Mouse (Mus musculus) embryonic facial prominence, embryonic 15.5 days (tissue): ENCODE measurements around the gene Paqr7. TPM values are rescaled to one million over a fixed set of nuclear protein-coding genes. Genes with fewer than 3 reads are reported as not detected.

ENCODE experiments used
- ATAC-seq: fragments of 200-750 bp; cut with Nextera tagmentation; 2 replicates; pipeline ENCODE4 v1.8.0; 2017; ENCODE audit warnings: low read depth, moderate TSS enrichment; ENCODE audit not compliant: insufficient number of reproducible peaks, low FRiP score, low TSS enrichment
- H3K27ac ChIP-seq: fragments of 300-500 bp; sonication (generic); replicated peaks from 2 replicates; pipeline ENCODE4 v1.5.1; 2015; ENCODE audit warnings: mild to moderate bottlenecking, inconsistent platforms
- H3K27me3 ChIP-seq: fragments of 300-500 bp; sonication (generic); 2 replicates; pipeline ENCODE4 v1.6.1; 2015; ENCODE audit warnings: inconsistent platforms
- H3K36me3 ChIP-seq: fragments of 300-500 bp; sonication (generic); 2 replicates; pipeline ENCODE4 v1.6.1; 2015; ENCODE audit warnings: mild to moderate bottlenecking, inconsistent platforms
- H3K4me1 ChIP-seq: fragments of 300-500 bp; sonication (generic); 2 replicates; pipeline ENCODE4 v1.6.1; 2015; ENCODE audit warnings: inconsistent platforms
- H3K4me2 ChIP-seq: fragments of 300-500 bp; sonication (generic); replicated peaks from 2 replicates; pipeline ENCODE4 v1.6.1; 2015; ENCODE audit warnings: mild to moderate bottlenecking, inconsistent platforms
- H3K4me3 ChIP-seq: fragments of 300-500 bp; sonication (generic); replicated peaks from 2 replicates; pipeline ENCODE4 v1.5.1; 2015; ENCODE audit warnings: mild to moderate bottlenecking, inconsistent platforms
- H3K9ac ChIP-seq: fragments of 300-500 bp; sonication (generic); 2 replicates; pipeline ENCODE4 v1.6.1; 2015; ENCODE audit warnings: inconsistent platforms
- H3K9me3 ChIP-seq: fragments of 300-500 bp; sonication (generic); replicated peaks from 2 replicates; pipeline ENCODE4 v1.6.1; 2016; ENCODE audit warnings: inconsistent platforms
- WGBS: fragments of 180-500 bp; shearing (Covaris S2); methylation state at CpG from one replicate; pipeline ENCODE4 v1.1.7; 2015; 5-methylcytosine and 5-hydroxymethylcytosine counted together
- polyA plus RNA-seq: library from polyadenylated mRNA; unstranded; fragments of >200 nt; fragmentation: Nextera tagmentation; extraction: Ambion mirVana; gene quantifications from 2 replicates; pipeline ENCODE4 v1.2.1, GENCODE M21; 2015

Paqr7 gene
- polyA plus RNA-seq, 1 experiment from 2014 or later = 7.2 TPM

DNA sequence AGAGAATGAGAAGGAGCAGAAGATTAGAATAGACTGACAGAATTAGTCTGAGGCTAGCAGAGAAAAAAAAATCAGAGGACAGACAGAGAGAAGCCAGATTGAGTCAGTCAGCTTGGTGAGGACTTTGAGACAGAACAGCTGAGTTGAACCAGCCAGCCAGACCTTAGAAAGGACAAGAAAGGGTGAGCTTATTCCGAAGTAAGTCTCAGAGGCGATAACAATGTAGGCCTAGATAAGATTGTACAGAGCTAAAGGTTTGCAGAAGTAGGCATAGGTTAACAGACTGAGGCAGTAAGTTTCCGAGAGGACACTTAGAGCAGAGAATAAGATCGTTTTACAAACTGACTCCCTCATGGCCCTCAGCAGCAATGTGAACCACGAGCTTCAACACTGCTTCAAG, 35.2 kb upstream of the Paqr7 start:
- WGBS = 69% methylated on average over 5 of the region's 5 CpGs
- no peak overlapping the region for H3K9ac ChIP-seq
- no peaks in the 10 kb centered on the region for H3K27me3 ChIP-seq
- no peak overlapping the region for H3K4me3 ChIP-seq
- 0 out of 2 replicates have a peak, but pooled peaks cover 6% of the 10 kb centered on the region for H3K4me1 ChIP-seq
- no peak overlapping the region for H3K4me2 ChIP-seq
- no peak for ATAC-seq
- H3K36me3 ChIP-seq = no peaks in the 10 kb centered on the region
- H3K9me3 ChIP-seq = no peaks in the 10 kb centered on the region
- H3K27ac ChIP-seq = no peak overlapping the region

DNA sequence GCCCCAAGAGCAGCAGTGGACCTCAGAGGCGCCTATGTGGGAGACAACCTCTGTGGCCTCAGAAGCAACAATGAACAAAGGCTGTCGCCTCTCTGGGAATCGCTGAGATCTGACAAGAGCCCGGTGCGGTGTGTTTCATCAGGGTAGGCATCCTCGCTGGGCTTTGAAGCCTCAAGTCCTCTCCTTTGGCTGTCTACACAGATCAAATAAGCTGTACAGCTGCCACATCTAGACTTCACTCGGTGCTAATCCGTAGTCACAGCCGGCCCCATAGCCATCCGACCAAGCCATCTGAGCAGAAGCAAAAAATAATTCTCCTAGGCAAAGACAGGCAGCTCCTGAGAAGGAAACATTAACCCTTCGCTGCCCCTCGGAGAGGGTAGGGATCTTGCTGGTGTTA, 30.7 kb upstream of the Paqr7 start:
- peaks cover under 1% of the 10 kb centered on the region for H3K36me3 ChIP-seq
- 40% methylated on average over 12 of the region's 12 CpGs for WGBS
- no peak for ATAC-seq
- no peak overlapping the region for H3K4me2 ChIP-seq
- H3K4me1 ChIP-seq = peaks cover 14% of the 10 kb centered on the region
- H3K4me3 ChIP-seq = no peak overlapping the region
- H3K9ac ChIP-seq = no peak overlapping the region
- no peak overlapping the region for H3K27ac ChIP-seq
- no peaks in the 10 kb centered on the region for H3K9me3 ChIP-seq
- no peaks in the 10 kb centered on the region for H3K27me3 ChIP-seq

DNA sequence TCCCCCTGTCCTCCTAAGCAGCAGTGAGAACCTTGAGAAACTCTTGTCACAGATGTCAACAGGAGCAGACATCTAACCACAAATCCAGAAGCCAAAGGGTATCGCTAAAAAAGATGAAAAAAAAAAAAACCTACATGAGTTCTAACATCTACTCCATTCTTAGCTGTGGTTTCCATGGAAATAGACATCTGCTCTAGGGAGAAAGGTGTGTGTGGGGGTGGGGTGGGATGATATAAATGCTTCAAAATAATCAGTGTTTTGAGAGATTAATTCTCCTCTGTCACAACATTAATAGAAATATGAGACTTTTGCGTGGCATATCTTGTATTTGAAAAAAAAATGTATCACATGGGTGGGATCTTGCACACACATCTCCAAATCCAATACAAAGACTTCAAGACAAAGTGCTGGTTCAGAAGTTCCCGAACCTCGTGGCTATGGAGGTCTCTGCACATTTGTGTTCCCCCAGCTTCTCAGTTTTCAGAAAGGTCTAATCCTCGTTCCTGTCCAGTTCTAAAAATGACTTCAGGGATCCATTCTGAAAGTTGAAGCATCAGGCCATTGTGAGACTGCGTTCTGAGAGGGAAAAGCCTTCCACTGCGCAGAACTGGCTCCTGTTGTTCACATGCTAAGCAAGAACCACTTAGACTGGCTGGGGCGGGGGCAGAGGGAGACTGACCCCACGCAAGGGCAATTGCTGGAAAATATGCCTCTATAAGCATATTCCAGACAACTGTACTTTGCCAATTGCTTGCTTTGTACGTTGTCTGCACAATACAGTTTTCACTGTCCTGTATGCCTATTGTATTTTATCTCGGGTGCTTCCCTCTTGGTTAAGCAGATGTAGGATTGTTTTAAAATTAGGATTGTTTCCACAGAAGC, 29.9 kb upstream of the Paqr7 start:
- no peak for ATAC-seq
- peak overlapping the region; percentile 94; the same call in 1 of the 2 replicates for H3K4me3 ChIP-seq
- 61% methylated on average over 11 of the region's 11 CpGs for WGBS
- peak overlapping the region; percentile 91 for H3K4me2 ChIP-seq
- H3K9ac ChIP-seq = no peak overlapping the region
- H3K36me3 ChIP-seq = peaks cover 8% of the 10 kb centered on the region
- H3K27ac ChIP-seq = no peak overlapping the region
- H3K4me1 ChIP-seq = peaks cover 14% of the 10 kb centered on the region
- H3K9me3 ChIP-seq = no peaks in the 10 kb centered on the region
- no peaks in the 10 kb centered on the region for H3K27me3 ChIP-seq

DNA sequence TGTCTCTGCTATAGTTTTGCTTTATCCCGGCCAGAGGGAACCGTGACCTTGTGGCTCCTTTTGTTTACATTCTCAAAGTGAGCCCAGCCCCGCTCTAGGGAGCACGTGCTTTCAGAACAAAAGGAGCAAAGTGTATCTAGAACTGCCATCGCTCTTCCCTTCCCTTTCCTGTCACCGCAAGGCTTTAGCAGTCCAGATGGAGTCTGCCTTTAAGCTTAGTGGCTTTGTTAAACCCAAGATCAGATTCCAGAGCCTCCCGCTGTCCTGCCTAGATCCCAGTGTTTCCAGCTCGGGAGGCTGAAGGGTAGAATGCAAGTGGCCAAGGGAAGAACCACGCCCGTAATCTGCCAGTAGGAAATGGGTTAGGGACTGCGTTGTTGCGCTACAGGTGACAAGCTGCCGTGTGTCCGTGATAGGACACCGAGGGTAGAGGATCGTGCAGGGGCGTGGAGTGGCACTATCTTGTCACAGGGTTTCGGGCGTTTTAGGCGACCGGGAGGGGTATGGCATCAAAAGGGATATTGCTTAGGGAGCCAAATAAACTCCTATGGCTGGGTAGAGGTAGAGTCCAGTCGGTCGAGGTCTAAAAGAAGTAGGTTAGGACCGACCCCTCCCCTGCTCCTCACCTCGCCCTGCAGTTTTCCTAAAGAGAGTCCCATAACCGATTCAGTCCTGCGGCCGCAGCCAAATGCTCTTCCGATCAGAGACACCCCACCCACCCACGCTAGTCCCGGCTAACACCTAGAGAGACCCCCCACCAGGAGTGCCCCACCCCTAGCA, 28.9 kb upstream of the Paqr7 start:
- Histone ChIP-seq H3K9me3 (no peaks in the 10 kb centered on the region), H3K27ac (peak overlapping the region; percentile 94), H3K9ac (peak overlapping the region; percentile 53; the same call in 1 of the 2 replicates), H3K4me1 (peaks cover 14% of the 10 kb centered on the region), H3K27me3 (no peaks in the 10 kb centered on the region), H3K4me2 (peak overlapping the region; percentile 91), H3K36me3 (peaks cover 17% of the 10 kb centered on the region), H3K4me3 (peak overlapping the region; percentile 94)
- under 1% methylated on average over 31 of the region's 31 CpGs for WGBS
- peak; percentile 13; the same call in 1 of the 2 replicates for ATAC-seq

DNA sequence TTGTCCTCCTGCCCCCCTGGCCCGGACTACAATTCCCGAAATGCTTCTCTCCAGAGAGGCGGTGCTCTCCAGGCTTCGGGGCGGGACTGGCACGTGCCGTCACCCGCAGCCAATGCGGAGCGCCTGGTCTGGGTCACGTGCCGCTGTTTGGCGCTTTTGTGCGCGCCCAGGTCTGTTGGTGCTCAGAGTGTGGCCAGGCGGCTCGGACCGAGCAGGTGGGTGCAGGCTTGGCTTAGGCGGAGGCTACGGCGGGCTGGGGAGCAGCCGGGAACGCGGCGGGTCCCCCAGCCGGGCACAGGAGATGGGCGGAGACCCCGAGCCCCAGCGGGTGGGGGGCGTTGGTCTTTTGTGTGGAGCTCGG, 28.3 kb upstream of the Paqr7 start, which contains the start of gene Stmn1:
Gene Stmn1 (plus strand): TSS at position 106 of the 361 bp plus-strand sequence.
- under 1% methylated on average over 31 of the region's 31 CpGs for WGBS
- Histone ChIP-seq H3K4me1 (peaks cover 14% of the 10 kb centered on the region), H3K4me3 (peak within 1 kb of the TSS; percentile 94), H3K9ac (peak within 1 kb of the TSS; percentile 80), H3K36me3 (peaks cover 22% of the 10 kb centered on the region), H3K9me3 (no peaks in the 10 kb centered on the region), H3K27ac (peak within 1 kb of the TSS; percentile 94), H3K27me3 (no peaks in the 10 kb centered on the region), H3K4me2 (peak within 1 kb of the TSS; percentile 91)
- peak; percentile 96 for ATAC-seq

DNA sequence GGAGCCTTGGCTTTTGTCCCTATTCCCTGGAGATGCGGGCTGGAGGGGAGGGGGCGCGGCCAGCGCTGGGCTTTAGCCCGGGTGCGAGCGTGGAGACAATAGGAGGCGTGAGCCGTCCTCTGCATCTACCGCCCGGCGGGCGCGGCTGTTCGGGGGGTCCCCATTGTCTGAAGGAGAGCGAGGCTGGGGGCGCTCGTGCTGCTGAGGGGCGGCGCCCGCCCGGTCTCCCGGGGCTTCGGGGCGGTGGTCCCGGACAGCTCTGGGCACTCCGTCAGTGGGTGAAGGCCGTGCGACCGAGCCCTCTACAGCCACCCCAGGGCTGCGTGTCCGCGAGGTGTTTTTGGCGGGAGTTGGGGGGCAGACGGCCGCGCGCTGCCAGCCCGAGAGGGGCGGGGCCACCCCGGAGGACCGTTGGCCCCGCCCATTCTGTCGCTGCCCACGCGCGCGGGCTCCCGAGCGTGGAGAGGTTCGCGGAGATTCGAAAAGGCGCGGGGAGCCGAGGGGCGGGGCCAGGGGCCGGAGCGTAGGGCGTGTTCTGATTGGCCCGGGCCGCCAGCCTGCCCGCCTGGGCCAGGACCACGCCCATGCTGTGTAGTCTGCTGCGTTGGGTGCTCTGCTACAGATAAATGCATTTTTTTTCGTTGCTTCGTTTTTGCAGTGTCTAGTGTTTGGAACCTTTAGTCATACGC, 27.8 kb upstream of the Paqr7 start:
- H3K9me3 ChIP-seq = no peaks in the 10 kb centered on the region
- no peaks in the 10 kb centered on the region for H3K27me3 ChIP-seq
- peak overlapping the region; percentile 94 for H3K4me3 ChIP-seq
- ATAC-seq = peak; percentile 88
- peak overlapping the region; percentile 80 for H3K9ac ChIP-seq
- H3K27ac ChIP-seq = peak overlapping the region; percentile 94
- WGBS = under 1% methylated on average over 61 of the region's 68 CpGs
- peaks cover 14% of the 10 kb centered on the region for H3K4me1 ChIP-seq
- H3K4me2 ChIP-seq = peak overlapping the region; percentile 91
- peaks cover 23% of the 10 kb centered on the region for H3K36me3 ChIP-seq

DNA sequence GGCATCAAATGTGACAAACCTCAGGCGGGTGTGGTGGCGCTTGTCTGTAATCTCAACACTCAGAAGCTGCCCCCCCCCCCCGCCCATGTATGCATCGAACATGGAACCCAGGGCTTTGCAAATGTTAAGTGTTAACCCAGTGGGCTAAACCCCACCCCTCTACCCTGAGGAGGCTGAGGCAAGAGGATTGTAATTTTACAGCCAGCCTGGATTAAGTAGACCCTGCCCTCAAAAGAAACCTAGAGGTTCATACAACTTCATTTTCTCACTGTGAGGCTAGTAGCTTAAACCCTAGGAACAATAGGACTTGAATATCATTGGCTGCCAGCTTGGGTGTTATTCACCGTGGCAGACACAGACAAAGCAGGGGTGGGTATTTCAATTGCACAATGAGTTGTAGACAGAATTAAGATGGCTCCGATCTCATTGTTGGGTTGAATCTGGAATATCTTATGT, 27.1 kb upstream of the Paqr7 start:
- H3K9ac ChIP-seq = peak overlapping the region; percentile 10; the same call in 1 of the 2 replicates
- peaks cover 30% of the 10 kb centered on the region for H3K36me3 ChIP-seq

DNA sequence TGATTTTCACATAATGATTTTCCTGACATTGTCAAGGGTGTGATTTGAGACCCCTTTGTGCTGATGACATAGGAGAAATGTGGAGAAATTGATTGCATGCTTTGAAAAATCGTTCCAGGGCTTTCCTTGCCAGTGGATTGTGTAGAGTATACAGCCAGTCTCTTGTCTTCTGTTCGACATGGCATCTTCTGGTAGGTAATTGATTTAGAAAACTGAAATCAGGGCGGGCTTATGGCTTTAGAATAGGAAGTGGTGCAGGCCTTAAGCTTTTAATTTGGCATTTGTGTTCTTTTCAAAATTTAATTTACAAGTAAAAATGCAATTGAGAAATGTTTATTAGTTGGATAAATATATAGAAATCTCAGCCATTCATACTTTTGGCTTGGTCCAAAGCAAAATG, 26.5 kb upstream of the Paqr7 start:
- Histone ChIP-seq H3K4me3 (peak overlapping the region; percentile 94), H3K27ac (no peak overlapping the region), H3K4me2 (peak overlapping the region; percentile 91), H3K36me3 (peaks cover 36% of the 10 kb centered on the region), H3K4me1 (peaks cover 14% of the 10 kb centered on the region), H3K9ac (no peak overlapping the region), H3K27me3 (no peaks in the 10 kb centered on the region), H3K9me3 (no peaks in the 10 kb centered on the region)
- WGBS = 44% methylated on average over 3 of the region's 3 CpGs
- ATAC-seq = no peak

More for the DNA sequence above, 27.1 kb upstream of the Paqr7 start:
- WGBS = 8% methylated on average over 6 of the region's 6 CpGs
- Histone ChIP-seq H3K9me3 (no peaks in the 10 kb centered on the region), H3K27me3 (no peaks in the 10 kb centered on the region), H3K27ac (peak overlapping the region; percentile 94), H3K4me3 (peak overlapping the region; percentile 94), H3K4me1 (peaks cover 14% of the 10 kb centered on the region), H3K4me2 (peak overlapping the region; percentile 91)
- no peak for ATAC-seq

DNA sequence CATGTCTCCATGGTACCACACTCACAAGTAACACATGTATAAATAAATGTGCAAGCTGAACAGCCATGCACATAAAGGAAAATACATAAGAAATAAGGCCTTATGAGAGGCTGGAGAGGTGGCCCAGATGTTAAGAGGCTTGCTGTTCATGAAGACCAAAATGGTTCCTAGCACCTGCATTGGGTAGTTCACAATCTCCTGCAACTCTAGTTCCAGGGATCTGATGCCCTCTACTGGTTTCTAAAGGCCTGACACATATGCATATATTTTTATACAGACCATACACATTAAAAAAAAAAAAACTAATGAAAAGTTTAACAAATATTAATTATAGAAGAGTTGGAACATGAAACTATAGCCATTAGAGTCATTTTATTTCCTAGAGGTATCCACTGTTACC, 25.0 kb upstream of the Paqr7 start:
- Histone ChIP-seq H3K4me2 (no peak overlapping the region), H3K9me3 (no peaks in the 10 kb centered on the region), H3K4me1 (peaks cover 8% of the 10 kb centered on the region), H3K4me3 (no peak overlapping the region), H3K9ac (no peak overlapping the region), H3K27ac (no peak overlapping the region), H3K36me3 (peaks cover 46% of the 10 kb centered on the region), H3K27me3 (no peaks in the 10 kb centered on the region)
- no peak for ATAC-seq

DNA sequence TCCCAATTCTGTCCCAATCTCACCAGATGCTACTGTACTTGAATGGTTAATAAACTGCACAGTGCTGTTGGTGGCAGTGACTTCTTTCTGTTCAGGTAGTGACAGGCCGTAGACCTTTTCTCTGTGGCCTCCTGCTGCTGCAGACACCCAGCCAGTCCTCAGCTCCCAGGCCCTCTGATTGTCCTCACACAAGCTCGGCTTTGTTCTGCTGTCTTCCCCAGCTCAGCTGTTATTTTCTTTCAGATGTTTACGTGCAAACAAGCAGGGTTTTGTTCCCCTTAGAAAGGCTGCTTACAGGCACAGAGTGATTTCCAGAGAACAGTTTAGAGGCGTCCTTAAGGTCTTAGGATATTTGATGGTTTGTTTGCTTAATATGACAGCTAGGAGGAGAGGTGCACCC, 22.7 kb upstream of the Paqr7 start:
- H3K36me3 ChIP-seq = peaks cover 46% of the 10 kb centered on the region
- H3K27ac ChIP-seq = no peak overlapping the region
- 72% methylated on average over 4 of the region's 4 CpGs for WGBS
- no peaks in the 10 kb centered on the region for H3K9me3 ChIP-seq
- H3K4me1 ChIP-seq = no peaks in the 10 kb centered on the region; the same call in 1 of the 2 replicates
- H3K27me3 ChIP-seq = no peaks in the 10 kb centered on the region
- H3K9ac ChIP-seq = no peak overlapping the region
- no peak overlapping the region for H3K4me3 ChIP-seq
- no peak overlapping the region for H3K4me2 ChIP-seq
- no peak for ATAC-seq

DNA sequence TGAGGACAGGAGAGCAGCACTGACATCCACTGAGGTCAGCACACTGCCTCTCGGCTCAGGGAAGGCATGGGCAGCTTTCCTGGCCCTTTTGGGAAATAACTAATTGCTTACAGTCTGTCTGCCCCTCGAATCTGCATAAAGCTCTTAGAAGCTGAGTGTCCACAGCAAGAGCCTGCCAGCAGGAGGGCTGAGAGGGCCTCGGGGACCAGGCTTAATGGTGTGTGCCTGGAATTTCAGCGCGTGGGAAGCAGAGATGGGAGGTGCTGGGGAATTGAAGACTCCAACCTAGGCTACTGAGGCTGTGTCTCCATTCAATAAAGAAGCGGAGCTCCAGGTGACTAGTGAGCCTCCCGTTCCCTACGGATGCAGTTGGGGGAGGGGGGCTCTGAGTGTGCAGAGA, 22.3 kb upstream of the Paqr7 start:
- Histone ChIP-seq H3K4me2 (no peak overlapping the region), H3K36me3 (peaks cover 46% of the 10 kb centered on the region), H3K9me3 (no peaks in the 10 kb centered on the region), H3K27ac (no peak overlapping the region), H3K4me1 (no peaks in the 10 kb centered on the region; the same call in 1 of the 2 replicates), H3K27me3 (no peaks in the 10 kb centered on the region), H3K9ac (no peak overlapping the region), H3K4me3 (no peak overlapping the region)
- 58% methylated on average over 8 of the region's 8 CpGs for WGBS
- ATAC-seq = no peak
